Mouse (Mus musculus) heart, postnatal 14 days (tissue): Measurements from ENCODE around the gene Tmem216. TPM values are rescaled to one million over a fixed set of nuclear protein-coding genes. Genes with fewer than 3 reads are reported as not detected.
A peak's percentile ranks its signal among the peaks of the same experiment; 100 is the strongest.

Experiments used
- DNase-seq, 2 experiments: peaks; one replicate each; pipeline ENCODE4 v3.0.0; 2021 to 2022
- intact Hi-C: fragments of 180-260 bp; cut with DNase I; formaldehyde crosslinking; loops from one replicate; pipeline ENCODE4 v1.15.1; 2025
- total RNA-seq, 2 experiments: library from RNA; stranded (reverse); gene quantifications; 2 replicates each; pipeline ENCODE4 v1.2.3; 2021

Tmem216 gene
- total RNA-seq, 2 experiments from 2014 or later: 3.9 to 4.7 TPM

- DNase-seq: peak; percentile 42 to 66
Observed at GRCm38 (mm10) chr19:10502571-10502970, 53.5 kb downstream of the Tmem216 start.

GRCm38 (mm10) chr19:10500581-10500980 is 55.5 kb downstream of the Tmem216 start:
- intact Hi-C loops: loop anchor here (5.0 kb wide), 2 partner anchors 168 to 243 kb away; no protein-coding TSS in a partner anchor
- DNase-seq: no peak

More at GRCm38 (mm10) chr19:10502571-10502970, 53.5 kb downstream of the Tmem216 start:
- intact Hi-C loops: loop anchor here (5.0 kb wide), 2 partner anchors 170 to 245 kb away; no protein-coding TSS in a partner anchor

- no peak for DNase-seq
- intact Hi-C loops: no loop called here
Observed at GRCm38 (mm10) chr19:10497512-10498160, 58.4 kb downstream of the Tmem216 start.

- no peak for DNase-seq
- intact Hi-C loops: no loop called here
Observed at GRCm38 (mm10) chr19:10496976-10497375, 59.1 kb downstream of the Tmem216 start.

- no peak for DNase-seq
- intact Hi-C loops: no loop called here
Observed at GRCm38 (mm10) chr19:10495670-10496069, 60.4 kb downstream of the Tmem216 start.

- peak; percentile 40 to 64 for DNase-seq
- intact Hi-C loops: loop anchor here (1.0 to 5.0 kb wide), 3 partner anchors 37 to 229 kb away; no protein-coding TSS in a partner anchor
Observed at GRCm38 (mm10) chr19:10486264-10486738, 69.7 kb downstream of the Tmem216 start.

Other genes with a start within 250 kb of the Tmem216 start
- 10 to 100 TPM; 35.0 to 39.4 TPM for gene Syt7, start 167.1 kb downstream of the Tmem216 start, total RNA-seq
- gene Lrrc10b, start 98.8 kb downstream of the Tmem216 start, total RNA-seq: 1 to 10 TPM; 1.4 to 2.6 TPM
- gene Ppp1r32, start 73.3 kb downstream of the Tmem216 start, total RNA-seq: under 1 TPM; 0.32 to 0.48 TPM
- gene Cpsf7, start 31.0 kb downstream of the Tmem216 start, total RNA-seq: 10 to 100 TPM; 35.3 to 36.4 TPM
- 10 to 100 TPM; 64.1 to 78.7 TPM for gene Sdhaf2, start 30.1 kb downstream of the Tmem216 start, total RNA-seq
- 10 to 100 TPM; 10.2 to 11.3 TPM for gene Cyb561a3, start 20.9 kb upstream of the Tmem216 start, total RNA-seq
- gene Tmem138, start 21.1 kb upstream of the Tmem216 start, total RNA-seq: 1 to 10 TPM; 3.2 to 4.4 TPM
- 100 to 1,000 TPM; 181 to 185 TPM for gene Ddb1, start 49.1 kb upstream of the Tmem216 start, total RNA-seq
- 10 to 100 TPM in 1 of 2 experiments, 1 to 10 TPM in 1; 8.2 to 10.1 TPM for gene Tkfc, start 49.4 kb upstream of the Tmem216 start, total RNA-seq
- gene Vwce, start 78.0 kb upstream of the Tmem216 start, total RNA-seq: under 1 TPM in 1 of 2 experiments, not detected in 1; 0.45 TPM
- not detected for gene Pga5, start 121.8 kb upstream of the Tmem216 start, total RNA-seq
- 10 to 100 TPM; 18.6 to 20.0 TPM for gene Vps37c, start 132.5 kb upstream of the Tmem216 start, total RNA-seq
- gene Cd5, start 182.8 kb upstream of the Tmem216 start, total RNA-seq: 1 to 10 TPM in 1 of 2 experiments, under 1 TPM in 1; 0.36 to 4.9 TPM